Mouse (Mus musculus): ENCODE measurements around the gene Paqr3. TPM values are rescaled to one million over a fixed set of nuclear protein-coding genes. Genes with fewer than 3 reads are reported as not detected.
A peak's percentile ranks its signal among the peaks of the same experiment; 100 is the strongest.

Paqr3 gene
- polyA plus RNA-seq, 1 experiment: 16.5 TPM

- H3K4me1 ChIP-seq (ENCODE audit: control insufficient read depth, insufficient read depth, low read length): no peaks in the 10 kb centered on the region
- H3K27me3 ChIP-seq (ENCODE audit: control insufficient read depth, insufficient read depth, low read length): no peaks in the 10 kb centered on the region
- no peak for DNase-seq
- no peak overlapping the region for H3K27ac ChIP-seq (ENCODE audit: insufficient read depth, low read length)
- 92% methylated on average over 6 of the region's 6 CpGs for WGBS
- TF ChIP-seq POLR2A (IDR thresholded peaks at IDR 0.05; ENCODE audit: borderline replicate concordance, insufficient read depth, low read length): no peak
- TF ChIP-seq CTCF (IDR thresholded peaks at IDR 0.05; ENCODE audit: borderline replicate concordance, insufficient read depth, low read depth, low read length): no peak
- H3K4me3 ChIP-seq (replicated peaks; ENCODE audit: insufficient read depth, low read depth, low read length): no peak overlapping the region
These were observed 27.7 kb downstream of the Paqr3 start for GRCm38 (mm10) chr5:97083701-97084100.

DNA sequence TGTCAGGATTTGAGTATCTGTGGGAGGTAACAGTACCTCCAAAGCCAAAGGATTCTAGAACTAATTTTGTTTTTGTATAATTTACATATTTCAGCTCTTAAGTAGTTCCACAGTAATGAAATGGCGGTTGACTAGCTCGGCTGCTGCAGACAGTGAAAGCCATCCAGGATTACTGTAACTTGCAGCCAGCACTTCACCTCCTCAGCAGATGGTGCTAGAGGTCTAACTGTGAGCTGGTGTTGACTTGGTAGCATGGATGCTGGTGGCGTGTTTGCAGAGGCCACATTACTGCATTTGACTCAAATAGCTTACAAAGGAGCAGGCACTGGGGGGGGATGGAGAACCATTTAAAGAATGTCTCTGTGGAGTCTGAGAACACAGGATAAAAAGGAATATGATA, 29.9 kb downstream of the Paqr3 start:
- Histone ChIP-seq H3K4me3 (replicated peaks; ENCODE audit: insufficient read depth, low read depth, low read length) (no peak overlapping the region), H3K4me1 (ENCODE audit: control insufficient read depth, insufficient read depth, low read length) (no peaks in the 10 kb centered on the region), H3K27ac (ENCODE audit: insufficient read depth, low read length) (no peak overlapping the region), H3K27me3 (ENCODE audit: control insufficient read depth, insufficient read depth, low read length) (no peaks in the 10 kb centered on the region)
- 16% methylated on average over 3 of the region's 3 CpGs for WGBS
- DNase-seq: peak; percentile 40 to 49
- TF ChIP-seq POLR2A (IDR thresholded peaks at IDR 0.05; ENCODE audit: borderline replicate concordance, insufficient read depth, low read length) (no peak), CTCF (IDR thresholded peaks at IDR 0.05; ENCODE audit: borderline replicate concordance, insufficient read depth, low read depth, low read length) (peak; percentile 80)

DNA sequence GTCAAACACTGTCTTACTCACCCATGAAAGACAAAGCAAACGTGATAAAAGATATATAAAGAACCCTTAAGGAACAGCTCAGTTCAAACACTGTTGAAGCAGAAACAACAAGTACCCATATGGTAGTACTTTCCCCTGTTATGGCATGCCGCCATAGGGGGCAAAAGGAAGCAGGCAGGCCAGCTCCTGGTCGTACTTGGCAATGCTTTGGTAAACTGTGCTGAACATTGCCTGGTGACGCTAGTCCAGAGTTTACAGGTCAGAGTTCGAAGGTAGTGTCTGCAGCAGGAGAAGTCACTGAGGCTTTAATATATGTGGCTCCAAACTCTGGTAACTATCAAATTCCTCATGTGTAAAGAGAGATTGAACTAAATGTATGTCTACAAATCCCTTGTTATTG, 32.8 kb downstream of the Paqr3 start:
- no peak for DNase-seq
- no peak for TF ChIP-seq POLR2A (IDR thresholded peaks at IDR 0.05; ENCODE audit: borderline replicate concordance, insufficient read depth, low read length)
- no peak for TF ChIP-seq CTCF (IDR thresholded peaks at IDR 0.05; ENCODE audit: borderline replicate concordance, insufficient read depth, low read depth, low read length)

GRCm38 (mm10) chr5:97077676-97078075, 33.7 kb downstream of the Paqr3 start:
- 61% methylated on average over 7 of the region's 7 CpGs for WGBS
- Histone ChIP-seq H3K27me3 (ENCODE audit: control insufficient read depth, insufficient read depth, low read length) (no peaks in the 10 kb centered on the region), H3K27ac (ENCODE audit: insufficient read depth, low read length) (no peak overlapping the region), H3K4me1 (ENCODE audit: control insufficient read depth, insufficient read depth, low read length) (no peaks in the 10 kb centered on the region), H3K4me3 (replicated peaks; ENCODE audit: insufficient read depth, low read depth, low read length) (no peak overlapping the region)
- TF ChIP-seq POLR2A (IDR thresholded peaks at IDR 0.05; ENCODE audit: borderline replicate concordance, insufficient read depth, low read length): no peak
- TF ChIP-seq CTCF (IDR thresholded peaks at IDR 0.05; ENCODE audit: borderline replicate concordance, insufficient read depth, low read depth, low read length): no peak
- DNase-seq: no peak

More for the DNA sequence above, 32.8 kb downstream of the Paqr3 start:
- no peak overlapping the region for H3K27ac ChIP-seq (ENCODE audit: insufficient read depth, low read length)
- WGBS: 66% methylated on average over 5 of the region's 5 CpGs
- no peaks in the 10 kb centered on the region for H3K27me3 ChIP-seq (ENCODE audit: control insufficient read depth, insufficient read depth, low read length)
- H3K4me1 ChIP-seq (ENCODE audit: control insufficient read depth, insufficient read depth, low read length): no peaks in the 10 kb centered on the region
- H3K4me3 ChIP-seq (replicated peaks; ENCODE audit: insufficient read depth, low read depth, low read length): no peak overlapping the region

DNA sequence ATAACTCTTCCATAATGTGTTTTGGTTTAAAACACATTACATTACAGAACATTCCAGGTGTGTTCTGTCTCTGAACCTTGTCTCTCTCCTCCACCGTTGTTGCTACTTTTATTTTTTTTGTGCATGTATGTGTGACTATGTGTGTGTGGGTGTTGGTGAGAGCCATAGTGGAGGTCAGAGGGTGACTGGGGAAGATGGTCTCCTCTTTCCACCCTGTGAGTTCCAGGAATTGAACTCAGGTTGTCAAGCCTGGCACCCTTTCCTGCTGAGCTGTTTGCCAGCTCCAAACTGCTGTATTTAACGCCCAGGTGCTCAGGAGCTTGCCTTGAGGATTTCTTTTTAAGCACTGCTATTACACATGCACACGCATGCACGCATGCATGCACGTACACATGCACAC, 35.2 kb downstream of the Paqr3 start:
- Histone ChIP-seq H3K27ac (ENCODE audit: insufficient read depth, low read length) (no peak overlapping the region), H3K27me3 (ENCODE audit: control insufficient read depth, insufficient read depth, low read length) (no peaks in the 10 kb centered on the region), H3K4me3 (replicated peaks; ENCODE audit: insufficient read depth, low read depth, low read length) (no peak overlapping the region), H3K4me1 (ENCODE audit: control insufficient read depth, insufficient read depth, low read length) (no peaks in the 10 kb centered on the region)
- TF ChIP-seq CTCF (IDR thresholded peaks at IDR 0.05; ENCODE audit: borderline replicate concordance, insufficient read depth, low read depth, low read length): no peak
- no peak for DNase-seq
- 92% methylated on average over 5 of the region's 5 CpGs for WGBS

- H3K27ac ChIP-seq (ENCODE audit: insufficient read depth, low read length): no peak overlapping the region
- TF ChIP-seq POLR2A (IDR thresholded peaks at IDR 0.05; ENCODE audit: borderline replicate concordance, insufficient read depth, low read length) (no peak), CTCF (IDR thresholded peaks at IDR 0.05; ENCODE audit: borderline replicate concordance, insufficient read depth, low read depth, low read length) (no peak)
- no peaks in the 10 kb centered on the region for H3K27me3 ChIP-seq (ENCODE audit: control insufficient read depth, insufficient read depth, low read length)
- WGBS: 92% methylated on average over 11 of the region's 11 CpGs
- no peak overlapping the region for H3K4me3 ChIP-seq (replicated peaks; ENCODE audit: insufficient read depth, low read depth, low read length)
- H3K4me1 ChIP-seq (ENCODE audit: control insufficient read depth, insufficient read depth, low read length): no peaks in the 10 kb centered on the region
- no peak for DNase-seq
These were observed 35.8 kb downstream of the Paqr3 start for GRCm38 (mm10) chr5:97075476-97076151.

GRCm38 (mm10) chr5:97065746-97066145, 45.6 kb downstream of the Paqr3 start:
- Histone ChIP-seq H3K27me3 (ENCODE audit: control insufficient read depth, insufficient read depth, low read length) (no peaks in the 10 kb centered on the region), H3K4me3 (replicated peaks; ENCODE audit: insufficient read depth, low read depth, low read length) (no peak overlapping the region), H3K27ac (ENCODE audit: insufficient read depth, low read length) (no peak overlapping the region), H3K4me1 (ENCODE audit: control insufficient read depth, insufficient read depth, low read length) (no peaks in the 10 kb centered on the region)
- no peak for DNase-seq
- TF ChIP-seq POLR2A (IDR thresholded peaks at IDR 0.05; ENCODE audit: borderline replicate concordance, insufficient read depth, low read length) (no peak), CTCF (IDR thresholded peaks at IDR 0.05; ENCODE audit: borderline replicate concordance, insufficient read depth, low read depth, low read length) (no peak)
- WGBS: 89% methylated on average over 4 of the region's 4 CpGs

DNA sequence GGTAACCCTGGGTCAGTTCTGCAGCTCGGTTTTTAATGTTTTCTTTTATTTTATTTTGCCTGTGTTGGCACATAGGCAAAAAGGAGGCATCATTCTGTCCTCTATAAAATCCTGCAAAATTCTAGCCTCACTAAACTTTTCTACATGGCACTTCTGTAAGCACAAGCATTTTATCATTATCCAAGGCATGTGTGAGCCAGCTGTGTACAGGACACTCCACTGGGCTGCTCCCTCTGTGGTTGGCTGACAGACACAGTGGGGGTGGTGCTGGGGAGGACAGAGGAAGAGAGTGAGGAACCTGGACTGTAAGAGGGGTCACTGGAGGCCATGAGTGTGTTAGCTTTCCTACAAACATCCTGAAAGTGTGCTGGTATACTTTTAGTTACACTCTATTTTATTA, 49.4 kb downstream of the Paqr3 start:
- no peaks in the 10 kb centered on the region for H3K4me1 ChIP-seq (ENCODE audit: control insufficient read depth, insufficient read depth, low read length)
- TF ChIP-seq CTCF (IDR thresholded peaks at IDR 0.05; ENCODE audit: borderline replicate concordance, insufficient read depth, low read depth, low read length) (no peak), POLR2A (IDR thresholded peaks at IDR 0.05; ENCODE audit: borderline replicate concordance, insufficient read depth, low read length) (no peak)
- H3K27me3 ChIP-seq (ENCODE audit: control insufficient read depth, insufficient read depth, low read length): no peaks in the 10 kb centered on the region
- H3K27ac ChIP-seq (ENCODE audit: insufficient read depth, low read length): no peak overlapping the region
- DNase-seq: no peak
- no peak overlapping the region for H3K4me3 ChIP-seq (replicated peaks; ENCODE audit: insufficient read depth, low read depth, low read length)
- 93% methylated on average over 1 of the region's 1 CpGs for WGBS

Data from cerebellum, adult 2 months (tissue).